Comparison of ENCODE assay signal across 9 mouse cellular contexts in genomic region chr5:38197482-38197823, GRCm38 (mm10). TPM values are rescaled to one million over a fixed set of nuclear protein-coding genes. Genes with fewer than 3 reads are reported as not detected.
A peak's percentile ranks its signal among the peaks of the same experiment; 100 is the strongest.
DNase-seq lines count a peak whose midpoint lies in the region; ATAC-seq and TF ChIP-seq lines count a peak whose summit lies in the region.
"Had no signal": no experiment of that assay in that cellular context is flagged by ENCODE, and none has a peak within 500 bp of the region (broad histone marks: within the 10 kb centered on the region; RNA-seq: fewer than 3 reads in every experiment).

No protein-coding gene starts in this region.

- DNase-seq in c-Kit-positive CD71-negative TER-119-negative erythroid progenitor cells, embryonic 14.5 days (ENCODE audit: low read depth) = peak; percentile 63
- peak; percentile 92 for DNase-seq in forebrain, embryonic 11.5 days (ENCODE audit: low spot score)
- peak; percentile 84 to 88 for DNase-seq in heart, postnatal 36 days
- peak; percentile 80 to 93 for DNase-seq in layer of hippocampus, adult 18-20 months (ENCODE audit: low spot score in 2 of 2)
- peak; percentile 74 for DNase-seq in lung, postnatal 0 days (ENCODE audit: low spot score)
- peak; percentile 66 for DNase-seq in retina, adult 2 months (ENCODE audit: low read depth, low spot score)
- DNase-seq in thymus, postnatal 25 days = peak; percentile 74

- H3K27me3 ChIP-seq in ES-Bruce4 (ENCODE audit: control insufficient read depth, insufficient read depth, low read length, poor library complexity, severe bottlenecking) = no peaks in the 10 kb centered on the region
- no peaks in the 10 kb centered on the region; the same call in 1 of the 2 replicates for H3K27me3 ChIP-seq in forebrain, embryonic 11.5 days (ENCODE audit: control insufficient read depth, insufficient read depth, low read length)
- H3K27me3 ChIP-seq in lung, postnatal 0 days (replicated peaks; ENCODE audit: insufficient read depth, low read length) = no peaks in the 10 kb centered on the region
- H3K27me3 ChIP-seq: limb, embryonic 15.5 days had no signal

- TF ChIP-seq EP300 in ES-Bruce4 (IDR thresholded peaks at IDR 0.05; ENCODE audit: insufficient read depth, low read depth, low read length) = no peak
- TF ChIP-seq EP300 in lung, postnatal 0 days (IDR thresholded peaks at IDR 0.05) = no peak

- no peaks in the 10 kb centered on the region for H3K4me1 ChIP-seq in ES-Bruce4 (ENCODE audit: control insufficient read depth, insufficient read depth, low read length)
- H3K4me1 ChIP-seq in forebrain, embryonic 11.5 days (replicated peaks; ENCODE audit: control insufficient read depth, insufficient read depth, low read length) = no peaks in the 10 kb centered on the region
- no peaks in the 10 kb centered on the region for H3K4me1 ChIP-seq in lung, postnatal 0 days (ENCODE audit: insufficient read depth, low read depth, low read length)
- H3K4me1 ChIP-seq: limb, embryonic 15.5 days had no signal

- no peak overlapping the region for H3K4me2 ChIP-seq in forebrain, embryonic 11.5 days (ENCODE audit: low read depth, low read length, severe bottlenecking)
- H3K4me2 ChIP-seq in lung, postnatal 0 days (replicated peaks; ENCODE audit: low read depth, low read length) = no peak overlapping the region
- H3K4me2 ChIP-seq: limb, embryonic 15.5 days had no signal

- peak; percentile 82 for ATAC-seq in forebrain, embryonic 11.5 days (replicated peaks; ENCODE audit: low FRiP score)
- ATAC-seq in lung, postnatal 0 days = 0 out of 2 replicates have a peak, but pooled peaks have one; percentile 47

- no peak for TF ChIP-seq POLR2A in ES-Bruce4 (IDR thresholded peaks at IDR 0.05; ENCODE audit: insufficient read depth, low read length)

- 19% methylated on average over 7 of the region's 7 CpGs for WGBS in forebrain, embryonic 11.5 days
- 17% methylated on average over 7 of the region's 7 CpGs for WGBS in lung, postnatal 0 days

- no peaks in the 10 kb centered on the region for H3K36me3 ChIP-seq in ES-Bruce4 (ENCODE audit: control insufficient read depth, insufficient read depth, low read length, poor library complexity, severe bottlenecking)
- peaks cover 1% of the 10 kb centered on the region; the same call in 1 of the 2 replicates for H3K36me3 ChIP-seq in forebrain, embryonic 11.5 days (ENCODE audit: control insufficient read depth, insufficient read depth, low read length)
- 0 out of 2 replicates have a peak, but pooled peaks cover 15% of the 10 kb centered on the region for H3K36me3 ChIP-seq in lung, postnatal 0 days (ENCODE audit: insufficient read depth, low read length)

- no peak overlapping the region for H3K9ac ChIP-seq in ES-Bruce4 (ENCODE audit: low read depth, poor library complexity, severe bottlenecking)
- no peak overlapping the region for H3K9ac ChIP-seq in forebrain, embryonic 11.5 days (ENCODE audit: low read length)
- H3K9ac ChIP-seq in lung, postnatal 0 days (replicated peaks; ENCODE audit: low read depth) = no peak overlapping the region
- H3K9ac ChIP-seq: limb, embryonic 15.5 days had no signal

- H3K4me3 ChIP-seq in ES-Bruce4 (ENCODE audit: low read depth, low read length) = no peak overlapping the region
- H3K4me3 ChIP-seq in forebrain, embryonic 11.5 days (ENCODE audit: low read depth, low read length) = no peak overlapping the region
- no peak overlapping the region for H3K4me3 ChIP-seq in lung, postnatal 0 days (ENCODE audit: low read depth, low read length)
- H3K4me3 ChIP-seq: limb, embryonic 15.5 days had no signal

- no peak overlapping the region for H3K27ac ChIP-seq in ES-Bruce4 (ENCODE audit: insufficient read depth, low read length)
- H3K27ac ChIP-seq in forebrain, embryonic 11.5 days (ENCODE audit: low read depth, low read length) = no peak overlapping the region
- no peak overlapping the region for H3K27ac ChIP-seq in lung, postnatal 0 days (ENCODE audit: low read length)
- H3K27ac ChIP-seq: limb, embryonic 15.5 days had no signal

- no peaks in the 10 kb centered on the region for H3K9me3 ChIP-seq in ES-Bruce4 (replicated peaks; ENCODE audit: control insufficient read depth, insufficient read depth, low read length, poor library complexity, severe bottlenecking)
- no peaks in the 10 kb centered on the region for H3K9me3 ChIP-seq in forebrain, embryonic 11.5 days (ENCODE audit: control insufficient read depth, low read length)
- no peaks in the 10 kb centered on the region for H3K9me3 ChIP-seq in lung, postnatal 0 days (ENCODE audit: low read length)
- H3K9me3 ChIP-seq: limb, embryonic 15.5 days had no signal

- TF ChIP-seq CTCF in ES-Bruce4 (IDR thresholded peaks at IDR 0.05; ENCODE audit: low read depth, low read length) = peak; percentile 93
- TF ChIP-seq CTCF in lung, postnatal 0 days (IDR thresholded peaks at IDR 0.05) = peak; percentile 92

- intact Hi-C loops in heart, postnatal 36 days (cut with DNase I) = loop anchor here (2.0 to 10.0 kb wide), 3 partner anchors 101 to 910 kb away; no protein-coding TSS in a partner anchor

RNA-seq across cellular contexts. Expression of gene Zbtb49, which starts 22.8 kb away (rescaled TPM):
- polyA plus RNA-seq in ES-Bruce4 (2011; ENCODE audit: insufficient read depth, insufficient read length, low read depth, missing spikeins) = 5.6 and 7.1 TPM in 2 replicates
- polyA plus RNA-seq in forebrain, embryonic 11.5 days (2014; fragmentation: Nextera tagmentation; extraction: Ambion mirVana) = 17.3 and 20.8 TPM in 2 replicates
- 1 to 10 TPM; 3.9 to 4.4 TPM for total RNA-seq in heart, postnatal 36 days (2021)
- 10 to 100 TPM; 18.5 to 20.1 TPM for total RNA-seq in layer of hippocampus, adult 18-20 months (2021)
- 6.7 and 7.4 TPM in 2 replicates for polyA plus RNA-seq in lung, postnatal 0 days (2015; fragmentation: Nextera tagmentation; extraction: Ambion mirVana)

RNA-seq across cellular contexts. Expression of gene Lyar, which starts 22.8 kb away (rescaled TPM):
- polyA plus RNA-seq in ES-Bruce4 (2011; ENCODE audit: insufficient read depth, insufficient read length, low read depth, missing spikeins) = 206 and 208 TPM in 2 replicates
- 140 and 143 TPM in 2 replicates for polyA plus RNA-seq in forebrain, embryonic 11.5 days (2014; fragmentation: Nextera tagmentation; extraction: Ambion mirVana)
- total RNA-seq in heart, postnatal 36 days (2021) = 10 to 100 TPM; 18.7 to 19.0 TPM
- 10 to 100 TPM; 10.0 to 10.8 TPM for total RNA-seq in layer of hippocampus, adult 18-20 months (2021)
- 36.4 and 40.4 TPM in 2 replicates for polyA plus RNA-seq in lung, postnatal 0 days (2015; fragmentation: Nextera tagmentation; extraction: Ambion mirVana)

RNA-seq across cellular contexts. Expression of gene Nsg1, which starts 37.7 kb away (rescaled TPM):
- polyA plus RNA-seq in ES-Bruce4 (2011; ENCODE audit: insufficient read depth, insufficient read length, low read depth, missing spikeins) = 0.81 and 1.0 TPM in 2 replicates
- polyA plus RNA-seq in forebrain, embryonic 11.5 days (2014; fragmentation: Nextera tagmentation; extraction: Ambion mirVana) = 54.3 and 76.1 TPM in 2 replicates
- 1 to 10 TPM; 7.6 to 9.5 TPM for total RNA-seq in heart, postnatal 36 days (2021)
- 100 to 1,000 TPM; 425 to 451 TPM for total RNA-seq in layer of hippocampus, adult 18-20 months (2021)
- 53.0 and 53.7 TPM in 2 replicates for polyA plus RNA-seq in lung, postnatal 0 days (2015; fragmentation: Nextera tagmentation; extraction: Ambion mirVana)

Comparison
In these comparisons a context has a peak if more than half of its experiments do, and no peak if none do; other contexts are left out.
1. RNA of gene Nsg1, which starts 37.7 kb away (polyA plus RNA-seq): 54.3 to 76.1 TPM in forebrain, embryonic 11.5 days and 53.0 to 53.7 TPM in lung, postnatal 0 days; 0.81 to 1.0 TPM in ES-Bruce4; every median in the first group is over 10 times any median in the second.
2. Peak in every context shown above with its lines, with median percentiles within 50 percentile points of each other: DNase-seq.